Mouse (Mus musculus): ENCODE measurements around the gene Gdf2. TPM values are rescaled to one million over a fixed set of nuclear protein-coding genes. Genes with fewer than 3 reads are reported as not detected.

Gdf2 gene
- polyA plus RNA-seq, 1 experiment, result not detected

- TF ChIP-seq CTCF (IDR thresholded peaks at IDR 0.05; ENCODE audit: borderline replicate concordance, insufficient read depth, low read length) (no peak), POLR2A (IDR thresholded peaks at IDR 0.05; ENCODE audit: low read depth, low read length) (no peak)
- H3K27ac ChIP-seq (ENCODE audit: insufficient read depth, low read length), result no peak overlapping the region
- no peaks in the 10 kb centered on the region for H3K4me1 ChIP-seq (ENCODE audit: control insufficient read depth, insufficient read depth, low read length)
- no peak overlapping the region for H3K4me3 ChIP-seq (ENCODE audit: insufficient read depth, low read length)
Measured at GRCm38 (mm10) chr14:33991971-33992370, 51.1 kb downstream of the Gdf2 start.

- Histone ChIP-seq H3K4me3 (ENCODE audit: insufficient read depth, low read length) (no peak overlapping the region), H3K4me1 (ENCODE audit: control insufficient read depth, insufficient read depth, low read length) (no peaks in the 10 kb centered on the region), H3K27ac (ENCODE audit: insufficient read depth, low read length) (no peak overlapping the region)
- TF ChIP-seq POLR2A (IDR thresholded peaks at IDR 0.05; ENCODE audit: low read depth, low read length), result no peak
- TF ChIP-seq CTCF (IDR thresholded peaks at IDR 0.05; ENCODE audit: borderline replicate concordance, insufficient read depth, low read length), result no peak
Measured at GRCm38 (mm10) chr14:33993051-33993450, 52.2 kb downstream of the Gdf2 start.

- H3K4me1 ChIP-seq (ENCODE audit: control insufficient read depth, insufficient read depth, low read length), result no peaks in the 10 kb centered on the region
- no peak overlapping the region for H3K27ac ChIP-seq (ENCODE audit: insufficient read depth, low read length)
- TF ChIP-seq CTCF (IDR thresholded peaks at IDR 0.05; ENCODE audit: borderline replicate concordance, insufficient read depth, low read length), result no peak
- TF ChIP-seq POLR2A (IDR thresholded peaks at IDR 0.05; ENCODE audit: low read depth, low read length), result no peak
- no peak overlapping the region for H3K4me3 ChIP-seq (ENCODE audit: insufficient read depth, low read length)
Measured at GRCm38 (mm10) chr14:33993521-33994289, 52.9 kb downstream of the Gdf2 start.

Other genes with a start within 250 kb of the Gdf2 start
- 1.1 and 7.0 TPM in 2 replicates for gene Gdf10, start 17.5 kb upstream of the Gdf2 start, polyA plus RNA-seq (2011; ENCODE audit: insufficient read length, low read depth, missing spikeins)
- gene Rbp3, start 13.0 kb downstream of the Gdf2 start, polyA plus RNA-seq (2011; ENCODE audit: insufficient read length, low read depth, missing spikeins), result not detected in 2 replicates
- not detected in 2 replicates for gene Zfp488, start 37.7 kb downstream of the Gdf2 start, polyA plus RNA-seq (2011; ENCODE audit: insufficient read length, low read depth, missing spikeins)
- not detected in 2 replicates for gene Gm30083, start 74.1 kb downstream of the Gdf2 start, polyA plus RNA-seq (2011; ENCODE audit: insufficient read length, low read depth, missing spikeins)
- not detected in 2 replicates for gene Gm5460, start 75.7 kb downstream of the Gdf2 start, polyA plus RNA-seq (2011; ENCODE audit: insufficient read length, low read depth, missing spikeins)
- gene Antxrl, start 111.7 kb downstream of the Gdf2 start, polyA plus RNA-seq (2011; ENCODE audit: insufficient read length, low read depth, missing spikeins), result not detected in 2 replicates
- gene Anxa8, start 144.9 kb downstream of the Gdf2 start, polyA plus RNA-seq (2011; ENCODE audit: insufficient read length, low read depth, missing spikeins), result 28.1 and 42.9 TPM in 2 replicates
- gene A630023A22Rik, start 161.7 kb downstream of the Gdf2 start, polyA plus RNA-seq (2011; ENCODE audit: insufficient read length, low read depth, missing spikeins), result 1.6 and 2.8 TPM in 2 replicates
- not detected in 2 replicates for gene Npy4r, start 211.4 kb downstream of the Gdf2 start, polyA plus RNA-seq (2011; ENCODE audit: insufficient read length, low read depth, missing spikeins)